Mouse (Mus musculus) embryonic facial prominence, embryonic 10.5 days (tissue): Measurements from ENCODE around the gene Bcor. TPM values are rescaled to one million over a fixed set of nuclear protein-coding genes. Genes with fewer than 3 reads are reported as not detected.

Experiments used
- DNase-seq: peaks from one replicate; pipeline ENCODE4 v3.0.0-alpha.2; 2017; ENCODE audit warnings: low spot score
- H3K27ac ChIP-seq: fragments of 300-500 bp; sonication (generic); replicated peaks from 2 replicates; pipeline ENCODE4 v1.5.1; 2016; ENCODE audit warnings: mild to moderate bottlenecking
- H3K27me3 ChIP-seq: fragments of 300-500 bp; sonication (generic); replicated peaks from 2 replicates; pipeline ENCODE4 v1.6.1; 2016; ENCODE audit warnings: low read depth, mild to moderate bottlenecking; ENCODE audit not compliant: poor library complexity, severe bottlenecking
- H3K36me3 ChIP-seq: fragments of 300-500 bp; sonication (generic); replicated peaks from 2 replicates; pipeline ENCODE4 v1.6.1; 2016; ENCODE audit warnings: mild to moderate bottlenecking, moderate library complexity
- H3K4me1 ChIP-seq: fragments of 300-500 bp; sonication (generic); 2 replicates; pipeline ENCODE4 v1.6.1; 2016
- H3K4me3 ChIP-seq: fragments of 300-500 bp; sonication (generic); 2 replicates; pipeline ENCODE4 v1.5.1; 2016; ENCODE audit warnings: mild to moderate bottlenecking, moderate library complexity
- H3K9me3 ChIP-seq: fragments of 300-500 bp; sonication (generic); 2 replicates; pipeline ENCODE4 v1.6.1; 2016; ENCODE audit warnings: mild to moderate bottlenecking
- WGBS: fragments of 180-500 bp; shearing (Covaris S2); methylation state at CpG from one replicate; pipeline ENCODE4 v1.1.7; 2016; 5-methylcytosine and 5-hydroxymethylcytosine counted together
- polyA plus RNA-seq: library from polyadenylated mRNA; unstranded; fragments of >200 nt; fragmentation: Nextera tagmentation; extraction: Ambion mirVana; gene quantifications from 2 replicates; pipeline ENCODE4 v1.2.1, GENCODE M21; 2016

Gene Bcor
- polyA plus RNA-seq, 1 experiment from 2014 or later, result 23.7 TPM

- no peak overlapping the region for H3K27ac ChIP-seq
- peaks cover 43% of the 10 kb centered on the region for H3K27me3 ChIP-seq
- H3K9me3 ChIP-seq, result no peaks in the 10 kb centered on the region
- no peak overlapping the region for H3K4me3 ChIP-seq
- H3K4me1 ChIP-seq, result no peaks in the 10 kb centered on the region
- no peak for DNase-seq
- H3K36me3 ChIP-seq, result peaks cover 10% of the 10 kb centered on the region; the same call in 1 of the 2 replicates
- 78% methylated on average over 7 of the region's 7 CpGs for whole genome bisulfite sequencing
Observed at GRCm38 (mm10) chrX:12105358-12105757, 54.8 kb downstream of the Bcor start.

- 86% methylated on average over 12 of the region's 12 CpGs for WGBS
- H3K27me3 ChIP-seq, result peaks cover 95% of the 10 kb centered on the region
- DNase-seq, result no peak
- H3K4me3 ChIP-seq, result no peak overlapping the region
- no peak overlapping the region for H3K27ac ChIP-seq
- peaks cover 5% of the 10 kb centered on the region; the same call in 1 of the 2 replicates for H3K4me1 ChIP-seq
- H3K9me3 ChIP-seq, result no peaks in the 10 kb centered on the region
- H3K36me3 ChIP-seq, result peaks cover 20% of the 10 kb centered on the region
Observed at GRCm38 (mm10) chrX:12096783-12097526, 63.2 kb downstream of the Bcor start.

DNA sequence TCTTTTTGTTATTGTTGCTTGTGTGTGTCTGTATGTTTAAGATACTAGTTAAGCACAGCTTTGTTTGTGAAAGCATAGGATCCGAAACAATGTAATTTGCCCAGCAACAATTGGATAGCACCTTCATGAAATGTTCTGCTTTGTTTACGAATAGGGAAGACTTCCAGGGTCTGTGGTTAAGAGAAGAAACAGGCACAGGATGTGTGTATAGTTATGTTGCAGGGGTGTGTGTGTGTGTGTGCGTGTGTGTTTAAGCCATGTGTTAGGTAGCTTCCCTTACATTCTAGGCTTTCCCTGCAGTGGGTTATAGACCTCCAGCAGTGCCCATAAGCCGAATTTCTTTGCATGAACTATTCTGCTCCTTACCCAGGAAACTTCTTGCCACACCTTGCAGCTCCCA is 66.8 kb downstream of the Bcor start:
- no peaks in the 10 kb centered on the region for H3K9me3 ChIP-seq
- H3K4me3 ChIP-seq, result no peak overlapping the region
- no peak for DNase-seq
- WGBS, result 75% methylated on average over 4 of the region's 4 CpGs
- H3K27ac ChIP-seq, result no peak overlapping the region
- peaks cover 100% of the 10 kb centered on the region for H3K27me3 ChIP-seq
- peaks cover 33% of the 10 kb centered on the region for H3K4me1 ChIP-seq
- peaks cover 20% of the 10 kb centered on the region for H3K36me3 ChIP-seq

- Histone ChIP-seq H3K27ac (peak overlapping the region; percentile 85), H3K4me3 (peak overlapping the region; percentile 67), H3K36me3 (peaks cover 7% of the 10 kb centered on the region), H3K9me3 (no peaks in the 10 kb centered on the region), H3K4me1 (peaks cover 51% of the 10 kb centered on the region), H3K27me3 (peaks cover 100% of the 10 kb centered on the region)
- WGBS, result 2% methylated on average over 56 of the region's 56 CpGs
- DNase-seq, result peak; percentile 56
Observed at GRCm38 (mm10) chrX:12091431-12092061, 68.6 kb downstream of the Bcor start.

GRCm38 (mm10) chrX:12090871-12091404 is 69.2 kb downstream of the Bcor start:
- 5% methylated on average over 47 of the region's 47 CpGs for WGBS
- DNase-seq, result peak; percentile 68
- peaks cover 57% of the 10 kb centered on the region for H3K4me1 ChIP-seq

DNA sequence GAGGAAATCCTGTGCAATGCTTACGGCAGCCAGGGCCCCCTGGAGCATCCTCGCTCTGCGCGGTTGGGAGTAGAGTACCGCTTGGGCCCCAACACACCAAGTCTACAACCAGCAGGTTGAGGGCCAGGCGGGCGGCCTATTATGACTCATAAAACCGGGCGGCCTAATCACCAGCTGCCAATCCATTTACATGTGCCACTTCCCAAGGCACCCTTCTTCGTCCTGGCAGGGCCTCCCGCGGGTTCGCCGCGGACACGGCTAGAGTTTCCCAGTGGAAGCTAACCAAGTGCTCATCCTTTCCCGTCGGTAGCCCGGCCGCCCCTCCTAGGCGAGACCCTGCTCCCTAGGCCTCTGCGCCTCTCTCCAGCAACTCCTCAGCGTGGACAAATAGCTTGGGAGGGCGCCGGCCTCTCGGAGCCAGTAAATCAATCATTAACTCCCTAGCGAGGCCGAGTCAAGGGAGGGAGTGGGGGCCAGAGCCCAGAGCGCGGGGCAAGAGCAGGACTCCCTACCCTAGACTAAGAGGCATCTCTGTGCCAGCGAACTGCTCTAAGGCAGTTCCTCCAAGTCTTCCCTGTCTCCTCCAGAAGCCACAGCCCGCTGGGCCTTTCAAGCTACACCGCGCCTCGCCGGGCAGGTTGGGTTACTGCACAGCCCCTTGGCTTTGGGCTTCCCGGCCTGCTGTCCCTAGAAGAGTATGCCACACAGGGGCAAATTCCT is 69.8 kb downstream of the Bcor start:
- H3K27ac ChIP-seq, result peak overlapping the region; percentile 85
- peaks cover 63% of the 10 kb centered on the region for H3K4me1 ChIP-seq
- peak; percentile 61 for DNase-seq
- H3K36me3 ChIP-seq, result no peaks in the 10 kb centered on the region
- H3K27me3 ChIP-seq, result peaks cover 100% of the 10 kb centered on the region
- H3K4me3 ChIP-seq, result peak overlapping the region; percentile 67
- WGBS, result 3% methylated on average over 37 of the region's 37 CpGs
- H3K9me3 ChIP-seq, result no peaks in the 10 kb centered on the region

More at GRCm38 (mm10) chrX:12090871-12091404, 69.2 kb downstream of the Bcor start:
- Histone ChIP-seq H3K4me3 (peak overlapping the region; percentile 67), H3K27ac (peak overlapping the region; percentile 85), H3K27me3 (peaks cover 100% of the 10 kb centered on the region), H3K9me3 (no peaks in the 10 kb centered on the region), H3K36me3 (peaks cover 1% of the 10 kb centered on the region)

GRCm38 (mm10) chrX:12089353-12090081 is 70.6 kb downstream of the Bcor start:
- 3% methylated on average over 52 of the region's 52 CpGs for WGBS
- peaks cover 100% of the 10 kb centered on the region for H3K27me3 ChIP-seq
- H3K27ac ChIP-seq, result peak overlapping the region; percentile 57; the same call in 1 of the 2 replicates
- H3K4me1 ChIP-seq, result peaks cover 70% of the 10 kb centered on the region
- no peaks in the 10 kb centered on the region for H3K36me3 ChIP-seq
- peak; percentile 64 for DNase-seq
- H3K4me3 ChIP-seq, result peak overlapping the region; percentile 67
- H3K9me3 ChIP-seq, result no peaks in the 10 kb centered on the region

GRCm38 (mm10) chrX:12089027-12089340 is 71.2 kb downstream of the Bcor start:
- H3K4me1 ChIP-seq, result peaks cover 73% of the 10 kb centered on the region
- peak overlapping the region; percentile 67 for H3K4me3 ChIP-seq
- no peak for DNase-seq
- peak overlapping the region; percentile 87 for H3K27ac ChIP-seq
- H3K9me3 ChIP-seq, result no peaks in the 10 kb centered on the region
- WGBS, result 3% methylated on average over 13 of the region's 13 CpGs
- H3K36me3 ChIP-seq, result no peaks in the 10 kb centered on the region
- peaks cover 100% of the 10 kb centered on the region for H3K27me3 ChIP-seq

- Histone ChIP-seq H3K27me3 (peaks cover 100% of the 10 kb centered on the region), H3K4me3 (peak overlapping the region; percentile 67), H3K4me1 (peaks cover 79% of the 10 kb centered on the region), H3K27ac (peak overlapping the region; percentile 87), H3K36me3 (no peaks in the 10 kb centered on the region), H3K9me3 (no peaks in the 10 kb centered on the region)
- peak; percentile 79 for DNase-seq
- WGBS, result 3% methylated on average over 71 of the region's 72 CpGs
Observed at GRCm38 (mm10) chrX:12088301-12089026, 71.7 kb downstream of the Bcor start.

DNA sequence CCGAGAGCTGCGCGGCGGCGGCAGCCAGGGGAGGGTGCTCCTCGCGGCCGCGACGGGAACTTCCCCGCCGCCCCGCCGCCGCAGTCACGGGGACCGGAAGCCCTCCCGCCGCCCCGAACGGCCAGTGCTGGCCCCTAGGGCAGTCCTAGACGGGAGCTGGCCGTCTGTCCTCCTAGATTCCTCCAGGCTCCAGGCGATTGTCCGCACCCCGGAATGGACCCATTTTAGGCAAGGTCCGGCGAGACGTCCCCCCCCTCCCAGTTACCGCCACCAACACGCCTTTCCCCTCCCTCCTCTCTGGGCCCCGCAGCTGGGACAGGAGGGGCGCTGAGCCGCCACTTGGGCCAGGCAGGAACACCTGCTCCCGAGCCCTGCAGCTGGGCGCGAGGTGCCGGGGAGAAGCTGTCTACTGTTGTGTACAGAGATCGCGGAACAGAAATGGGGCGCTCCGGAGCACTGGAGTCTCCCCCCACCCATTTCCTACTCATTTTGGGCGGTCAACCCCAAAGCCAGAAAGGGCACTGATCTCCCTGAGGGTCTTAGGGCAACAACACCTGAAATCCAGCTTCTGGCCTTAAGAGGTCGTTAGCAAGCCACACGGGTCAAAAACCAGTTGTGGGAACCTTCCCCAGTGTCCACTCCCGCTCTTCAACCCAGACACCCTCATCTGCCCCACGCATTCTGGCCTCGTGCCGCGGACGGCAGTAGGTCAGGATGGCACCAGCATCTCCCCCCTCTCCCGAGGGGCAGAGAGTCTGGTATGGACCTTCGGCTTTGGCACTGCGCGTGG is 72.4 kb downstream of the Bcor start:
- no peaks in the 10 kb centered on the region for H3K9me3 ChIP-seq
- peak; percentile 54 for DNase-seq
- H3K27me3 ChIP-seq, result peaks cover 100% of the 10 kb centered on the region
- H3K27ac ChIP-seq, result peak overlapping the region; percentile 87
- H3K4me3 ChIP-seq, result peak overlapping the region; percentile 67
- 2% methylated on average over 55 of the region's 55 CpGs for WGBS
- H3K36me3 ChIP-seq, result no peaks in the 10 kb centered on the region
- peaks cover 86% of the 10 kb centered on the region for H3K4me1 ChIP-seq
